Mouse (Mus musculus) CH12.LX (cell line): ENCODE measurements around the gene Scml4. TPM values are rescaled to one million over a fixed set of nuclear protein-coding genes. Genes with fewer than 3 reads are reported as not detected.

Experiments used
- DNase-seq: peaks from one replicate; pipeline ENCODE4 v3.0.0-alpha.2; 2013; ENCODE audit errors: extremely low read depth
- H3K27ac ChIP-seq: 2 replicates; pipeline ENCODE4 v1.5.1; 2012; ENCODE audit warnings: low read depth, mild to moderate bottlenecking, control low read depth, moderate library complexity; ENCODE audit not compliant: insufficient read depth
- H3K27me3 ChIP-seq: replicated peaks from 2 replicates; pipeline ENCODE3; 2012; ENCODE audit warnings: inconsistent platforms
- H3K36me3 ChIP-seq, 2 experiments: replicated peaks in 1 of 2; 2 replicates each; pipeline versions ENCODE3 to v1.6.1; 2012; ENCODE audit warnings: inconsistent platforms in 1 of 2, low read length in 1 of 2, mild to moderate bottlenecking in 1 of 2, mixed read lengths in 1 of 2, moderate library complexity in 1 of 2; ENCODE audit not compliant: control insufficient read depth in 1 of 2, insufficient read depth in 1 of 2
- H3K4me1 ChIP-seq, 2 experiments: 2 replicates each; pipeline ENCODE4 v1.6.1; 2012; ENCODE audit warnings: inconsistent platforms in 1 of 2, moderate library complexity in 1 of 2; ENCODE audit not compliant: insufficient read depth in 2 of 2, control insufficient read depth in 1 of 2
- H3K4me2 ChIP-seq: 2 replicates; pipeline ENCODE4 v1.6.1; 2012; ENCODE audit warnings: low read depth, mild to moderate bottlenecking, control low read depth; ENCODE audit not compliant: poor library complexity, insufficient read depth, severe bottlenecking
- H3K4me3 ChIP-seq, 3 experiments: fragments of 150-350 bp in 1 of 3; sonication (generic) in 1 of 3; replicated peaks in 1 of 3; 2 replicates each; pipeline versions ENCODE3 to v1.5.1; 2011 to 2012; ENCODE audit warnings: low read depth in 2 of 3, low read length in 2 of 3, mild to moderate bottlenecking in 2 of 3, moderate library complexity in 2 of 3, control low read depth in 1 of 3, improper control_type of control experiment in 1 of 3, inconsistent platforms in 1 of 3, mixed read lengths in 1 of 3; ENCODE audit not compliant: poor library complexity in 1 of 3
- H3K79me2 ChIP-seq: replicated peaks from 2 replicates; pipeline ENCODE4 v1.6.1; 2012; ENCODE audit warnings: mild to moderate bottlenecking, moderate library complexity; ENCODE audit not compliant: control insufficient read depth, poor library complexity, insufficient read depth, severe bottlenecking; ENCODE audit errors: extremely low read depth
- H3K9ac ChIP-seq: 2 replicates; pipeline ENCODE4 v1.6.1; 2012; ENCODE audit warnings: low read depth, mild to moderate bottlenecking, control low read depth, moderate library complexity; ENCODE audit not compliant: insufficient read depth
- H3K9me3 ChIP-seq: replicated peaks from 2 replicates; pipeline ENCODE3; 2012; ENCODE audit warnings: low read length, inconsistent platforms, mixed read lengths
- BHLHE40 ChIP-seq: IDR thresholded peaks from 2 replicates; pipeline ENCODE4 v1.6.1; 2011; ENCODE audit warnings: mild to moderate bottlenecking, low read depth, low read length, improper control_type of control experiment
- CHD1 ChIP-seq: IDR thresholded peaks from 2 replicates; pipeline ENCODE4 v1.6.1; 2012; ENCODE audit warnings: low read depth, low read length, improper control_type of control experiment, inconsistent platforms
- CHD2 ChIP-seq: IDR thresholded peaks from 2 replicates; pipeline ENCODE4 v1.6.1; 2011; ENCODE audit warnings: low read length, improper control_type of control experiment
- CTCF ChIP-seq, 2 experiments: IDR thresholded peaks in 1 of 2; conservative IDR thresholded peaks in 1 of 2; 2 replicates each; pipeline ENCODE4 v1.5.1; 2011 to 2012; ENCODE audit warnings: low read depth in 2 of 2, low read length in 2 of 2, improper control_type of control experiment in 1 of 2, inconsistent platforms in 1 of 2, mild to moderate bottlenecking in 1 of 2, moderate library complexity in 1 of 2
- E2F4 ChIP-seq: IDR thresholded peaks from 2 replicates; pipeline ENCODE4 v1.6.1; 2011; ENCODE audit warnings: low read depth, low read length, improper control_type of control experiment; ENCODE audit not compliant: insufficient replicate concordance
- ELF1 ChIP-seq: IDR thresholded peaks from 2 replicates; pipeline ENCODE4 v1.6.1; 2014; ENCODE audit warnings: low read depth, mild to moderate bottlenecking, inconsistent platforms, low read length, improper control_type of control experiment
- EP300 ChIP-seq: IDR thresholded peaks from 2 replicates; pipeline ENCODE4 v1.6.1; 2011; ENCODE audit warnings: low read length, improper control_type of control experiment
- ETS1 ChIP-seq: conservative IDR thresholded peaks from 2 replicates; pipeline ENCODE4 v1.6.1; 2012; ENCODE audit warnings: low read depth, mild to moderate bottlenecking, inconsistent platforms, low read length, improper control_type of control experiment, moderate library complexity
- GABPA ChIP-seq: IDR thresholded peaks from 2 replicates; pipeline ENCODE4 v1.6.1; 2012; ENCODE audit warnings: low read depth, low read length, improper control_type of control experiment, inconsistent platforms; ENCODE audit not compliant: insufficient replicate concordance
- HCFC1 ChIP-seq: IDR thresholded peaks from 2 replicates; pipeline ENCODE4 v1.6.1; 2012; ENCODE audit warnings: low read depth, mild to moderate bottlenecking, inconsistent platforms, low read length, improper control_type of control experiment
- IRF4 ChIP-seq: IDR thresholded peaks from 2 replicates; pipeline ENCODE4 v1.6.1; 2014; ENCODE audit warnings: low read depth, mild to moderate bottlenecking, inconsistent platforms, low read length, improper control_type of control experiment
- JUN ChIP-seq: IDR thresholded peaks from 2 replicates; pipeline ENCODE4 v1.6.1; 2011; ENCODE audit warnings: low read depth, mild to moderate bottlenecking, low read length, improper control_type of control experiment, moderate library complexity; ENCODE audit not compliant: insufficient read depth
- JUND ChIP-seq: conservative IDR thresholded peaks from 2 replicates; pipeline ENCODE4 v1.6.1; 2011; ENCODE audit warnings: low read depth, low read length, improper control_type of control experiment
- KAT2A ChIP-seq: IDR thresholded peaks from 2 replicates; pipeline ENCODE4 v1.6.1; 2012; ENCODE audit warnings: low read length, improper control_type of control experiment, inconsistent platforms; ENCODE audit not compliant: insufficient replicate concordance
- MAFK ChIP-seq: IDR thresholded peaks from 2 replicates; pipeline ENCODE4 v1.6.1; 2011; ENCODE audit warnings: low read length, improper control_type of control experiment; ENCODE audit not compliant: insufficient replicate concordance
- MAX ChIP-seq: IDR thresholded peaks from 2 replicates; pipeline ENCODE4 v1.6.1; 2011; ENCODE audit warnings: low read length, improper control_type of control experiment
- MAZ ChIP-seq: IDR thresholded peaks from 2 replicates; pipeline ENCODE4 v1.6.1; 2012; ENCODE audit warnings: low read depth, mild to moderate bottlenecking, inconsistent platforms, low read length, improper control_type of control experiment, moderate library complexity
- MEF2A ChIP-seq: IDR thresholded peaks from 2 replicates; pipeline ENCODE4 v1.6.1; 2014; ENCODE audit warnings: low read depth, mild to moderate bottlenecking, inconsistent platforms, low read length, improper control_type of control experiment, borderline replicate concordance
- MXI1 ChIP-seq: IDR thresholded peaks from 2 replicates; pipeline ENCODE4 v1.6.1; 2011; ENCODE audit warnings: mild to moderate bottlenecking, low read depth, low read length, improper control_type of control experiment
- MYC ChIP-seq: IDR thresholded peaks from 2 replicates; pipeline ENCODE4 v1.6.1; 2011; ENCODE audit warnings: low read depth, mild to moderate bottlenecking, improper control_type of control experiment, low read length
- NELFE ChIP-seq: IDR thresholded peaks from 2 replicates; pipeline ENCODE4 v1.6.1; 2011; ENCODE audit warnings: low read depth, low read length, improper control_type of control experiment
- NRF1 ChIP-seq: IDR thresholded peaks from 2 replicates; pipeline ENCODE4 v1.6.1; 2014; ENCODE audit warnings: low read depth, mild to moderate bottlenecking, inconsistent platforms, low read length, improper control_type of control experiment, moderate library complexity
- PAX5 ChIP-seq: IDR thresholded peaks from 2 replicates; pipeline ENCODE4 v1.6.1; 2012; ENCODE audit warnings: low read length, inconsistent platforms, mixed read lengths
- POLR2A ChIP-seq: IDR thresholded peaks from 2 replicates; pipeline ENCODE4 v1.6.1; 2011; ENCODE audit warnings: low read depth, mild to moderate bottlenecking, improper control_type of control experiment, low read length
- POLR2AphosphoS2 ChIP-seq: IDR thresholded peaks from 2 replicates; pipeline ENCODE4 v1.6.1; 2011; ENCODE audit warnings: low read depth, low read length, improper control_type of control experiment
- RAD21 ChIP-seq: IDR thresholded peaks from 2 replicates; pipeline ENCODE4 v1.6.1; 2011; ENCODE audit warnings: low read depth, mild to moderate bottlenecking, low read length, improper control_type of control experiment, moderate library complexity
- RCOR1 ChIP-seq: conservative IDR thresholded peaks from 2 replicates; pipeline ENCODE4 v1.6.1; 2012; ENCODE audit warnings: low read depth, mild to moderate bottlenecking, inconsistent platforms, low read length, improper control_type of control experiment
- SIN3A ChIP-seq: IDR thresholded peaks from 2 replicates; pipeline ENCODE4 v1.6.1; 2012; ENCODE audit warnings: low read length, improper control_type of control experiment, inconsistent platforms
- SMC3 ChIP-seq: IDR thresholded peaks from 2 replicates; pipeline ENCODE4 v1.6.1; 2011; ENCODE audit warnings: low read depth, low read length, improper control_type of control experiment
- TBP ChIP-seq: conservative IDR thresholded peaks from 2 replicates; pipeline ENCODE4 v1.6.1; 2011; ENCODE audit warnings: low read depth, low read length, improper control_type of control experiment
- TCF12 ChIP-seq: IDR thresholded peaks from 2 replicates; pipeline ENCODE4 v1.6.1; 2014; ENCODE audit warnings: low read depth, mild to moderate bottlenecking, inconsistent platforms, low read length, improper control_type of control experiment
- UBTF ChIP-seq: IDR thresholded peaks from 2 replicates; pipeline ENCODE4 v1.6.1; 2012; ENCODE audit warnings: low read depth, mild to moderate bottlenecking, inconsistent platforms, low read length, improper control_type of control experiment, moderate library complexity
- USF1 ChIP-seq: IDR thresholded peaks from 2 replicates; pipeline ENCODE4 v1.6.1; 2014; ENCODE audit warnings: low read depth, mild to moderate bottlenecking, inconsistent platforms, low read length, improper control_type of control experiment
- USF2 ChIP-seq: conservative IDR thresholded peaks from 2 replicates; pipeline ENCODE4 v1.6.1; 2011; ENCODE audit warnings: low read depth, low read length, improper control_type of control experiment
- ZC3H11A ChIP-seq: IDR thresholded peaks from 2 replicates; pipeline ENCODE4 v1.6.1; 2012; ENCODE audit warnings: low read depth, mild to moderate bottlenecking, inconsistent platforms, low read length, improper control_type of control experiment
- ZKSCAN1 ChIP-seq: IDR thresholded peaks from 2 replicates; pipeline ENCODE4 v1.6.1; 2012; ENCODE audit warnings: low read depth, inconsistent platforms, low read length, improper control_type of control experiment, borderline replicate concordance
- ZMIZ1 ChIP-seq: IDR thresholded peaks from 2 replicates; pipeline ENCODE4 v1.6.1; 2012; ENCODE audit warnings: low read depth, mild to moderate bottlenecking, inconsistent platforms, low read length, improper control_type of control experiment
- ZNF384 ChIP-seq: IDR thresholded peaks from 2 replicates; pipeline ENCODE4 v1.6.1; 2012; ENCODE audit warnings: low read depth, low read length, improper control_type of control experiment, inconsistent platforms
- dilution Hi-C: fragments of 300-500 bp; cut with MboI; formaldehyde crosslinking; loops from 2 replicates; pipeline ENCODE4 v1.14.3; 2020; ENCODE audit warnings: low sequenced_read_pairs; ENCODE audit not compliant: extremely low pct_unique_long_range_greater_than_20kb, extremely low pct_ligation_motif_present
- in situ Hi-C: fragments of 300-500 bp; cut with MboI; formaldehyde crosslinking; loops from 3 replicates; pipeline ENCODE4 v1.14.3; 2019; ENCODE audit warnings: low sequenced_read_pairs, low pct_ligation_motif_present, low pct_unique_long_range_greater_than_20kb, mixed read lengths
- polyA plus RNA-seq: library from polyadenylated mRNA; unstranded; fragments of >175 nt; gene quantifications from 2 replicates; pipeline ENCODE4 v1.2.1, GENCODE M21; 2012; ENCODE audit warnings: low read depth; ENCODE audit not compliant: insufficient read length
- total RNA-seq, 2 experiments: library from RNA; depleted of rRNA; stranded (reverse); fragments of 300-350 nt in 1 of 2; fragments of >200 nt in 1 of 2; gene quantifications; 2 replicates each; pipeline ENCODE4 v1.2.3; 2012 to 2014

Gene Scml4
- total and polyA plus RNA-seq, 3 experiments, result 2.7 to 3.3 (median 3.0) TPM

GRCm38 (mm10) chr10:42862102-42862740 is 2.1 kb downstream of the Scml4 start:
- in situ Hi-C loops, result loop anchor here (5.0 kb wide), 1 partner anchor 75 kb away; no protein-coding TSS in a partner anchor

GRCm38 (mm10) chr10:42862806-42863205 is 2.6 kb downstream of the Scml4 start:
- peak overlapping the region; percentile 34 for H3K4me2 ChIP-seq
- dilution Hi-C loops, result no loop called here
- TF ChIP-seq CHD2 (no peak), EP300 (no peak), E2F4 (no peak), TCF12 (no peak), MEF2A (no peak), PAX5 (no peak), MYC (no peak), MXI1 (no peak), JUN (no peak), ZMIZ1 (no peak), CHD1 (no peak), RCOR1 (no peak), ETS1 (no peak)
- no peak overlapping the region for H3K27ac ChIP-seq
- DNase-seq, result no peak
- peaks cover 13 to 37% of the 10 kb centered on the region in 2 experiments for H3K4me1 ChIP-seq
- no peaks in the 10 kb centered on the region for H3K9me3 ChIP-seq
- in situ Hi-C loops, result loop anchor here (5.0 kb wide), 1 partner anchor 74 kb away; no protein-coding TSS in a partner anchor
- H3K27me3 ChIP-seq, result no peaks in the 10 kb centered on the region
- H3K4me3 ChIP-seq, result peak overlapping the region in 1 of 3 experiments; percentile 1
- H3K9ac ChIP-seq, result peak overlapping the region; percentile 9; the same call in 1 of the 2 replicates
- H3K36me3 ChIP-seq, result no peaks in the 10 kb centered on the region
- no peaks in the 10 kb centered on the region for H3K79me2 ChIP-seq

More at GRCm38 (mm10) chr10:42862102-42862740, 2.1 kb downstream of the Scml4 start:
- Histone ChIP-seq H3K4me3 (peak overlapping the region; percentile 54 to 62 (median 55)), H3K27me3 (no peaks in the 10 kb centered on the region), H3K79me2 (no peaks in the 10 kb centered on the region), H3K27ac (peak overlapping the region; percentile 17; the same call in 1 of the 2 replicates), H3K4me2 (peak overlapping the region; percentile 85), H3K9ac (peak overlapping the region; percentile 56), H3K4me1 (peaks cover 13 to 33% of the 10 kb centered on the region in 2 experiments), H3K9me3 (no peaks in the 10 kb centered on the region), H3K36me3 (no peaks in the 10 kb centered on the region)
- dilution Hi-C loops, result no loop called here
- no peak for TF ChIP-seq USF2
- peak; percentile 34; the same call in 1 of the 2 replicates for TF ChIP-seq ELF1
- TF ChIP-seq IRF4, result peak; percentile 90
- TF ChIP-seq BHLHE40, result peak; percentile 52; the same call in 1 of the 2 replicates
- peak; percentile 49; the same call in 1 of the 2 replicates for TF ChIP-seq MAFK
- TF ChIP-seq SIN3A, result peak; percentile 80; the same call in 1 of the 2 replicates
- TF ChIP-seq KAT2A, result no peak
- TF ChIP-seq JUN, result peak; percentile 26; the same call in 1 of the 2 replicates
- TF ChIP-seq MYC, result 0 out of 2 replicates have a peak, but pooled peaks have one; percentile 44
- TF ChIP-seq CHD2, result no peak
- TF ChIP-seq ETS1, result peak; percentile 66
- TF ChIP-seq USF1, result no peak
- no peak for TF ChIP-seq HCFC1
- TF ChIP-seq MXI1, result no peak
- peak; percentile 27; the same call in 1 of the 2 replicates for TF ChIP-seq MEF2A
- no peak for TF ChIP-seq NELFE
- peak; percentile 59; the same call in 1 of the 2 replicates for TF ChIP-seq JUND
- TF ChIP-seq PAX5, result no peak
- no peak for TF ChIP-seq MAX
- TF ChIP-seq ZNF384, result no peak
- no peak for TF ChIP-seq TCF12
- no peak; the same call in 1 of the 2 replicates for TF ChIP-seq CHD1
- TF ChIP-seq EP300, result peak; percentile 61
- no peak for TF ChIP-seq RAD21
- TF ChIP-seq ZMIZ1, result no peak
- no peak for TF ChIP-seq SMC3
- no peak for TF ChIP-seq UBTF
- TF ChIP-seq ZKSCAN1, result no peak
- TF ChIP-seq E2F4, result no peak
- TF ChIP-seq GABPA, result no peak
- no peak for TF ChIP-seq MAZ
- TF ChIP-seq RCOR1, result no peak
- TF ChIP-seq NRF1, result no peak
- no peak for TF ChIP-seq ZC3H11A
- 0 out of 2 replicates have a peak, but pooled peaks have one; percentile 15 for TF ChIP-seq TBP
- TF ChIP-seq POLR2AphosphoS2, result no peak
- peak; percentile 42; the same call in 1 of the 2 replicates for TF ChIP-seq POLR2A
- no peak for TF ChIP-seq CTCF (conservative IDR thresholded peaks at IDR 0.05 in 1 of 2, IDR thresholded peaks at IDR 0.05 in 1 of 2; ENCODE audit: low read depth in 2 of 2, low read length in 2 of 2)
- DNase-seq, result peak; percentile 75
